Mouse (Mus musculus): ENCODE data around the gene Tbc1d1.

Gene Tbc1d1

GRCm38 (mm10) chr5:64382451-64383057 lies 226.4 kb downstream of the Tbc1d1 start:
- peak; percentile 82 to 91 for DNase-seq (ENCODE audit: low spot score in 2 of 2)

DNA sequence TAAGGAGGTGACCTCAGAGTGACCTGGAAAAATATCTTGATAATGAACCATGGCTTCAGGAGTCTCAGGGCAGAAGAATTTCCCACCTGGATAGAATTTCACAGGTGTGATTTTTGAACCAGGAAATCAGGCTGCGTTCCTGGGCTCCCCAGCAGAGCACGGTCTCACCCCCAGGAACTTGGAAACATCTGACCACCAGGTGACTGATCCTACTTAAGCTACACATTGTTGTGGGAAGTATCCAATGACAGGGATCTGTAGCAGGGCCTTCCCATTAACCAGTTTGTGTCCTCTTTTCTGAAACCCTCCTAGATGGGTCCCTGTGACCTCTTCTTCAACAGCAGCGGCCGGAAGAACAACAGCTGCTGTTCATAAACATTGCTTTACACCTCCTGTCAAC lies 227.1 kb downstream of the Tbc1d1 start:
- DNase-seq (ENCODE audit: low spot score in 2 of 2) = no peak

GRCm38 (mm10) chr5:64384546-64384945 lies 228.4 kb downstream of the Tbc1d1 start:
- no peak for DNase-seq (ENCODE audit: low spot score in 2 of 2)

GRCm38 (mm10) chr5:64386996-64387395 lies 230.9 kb downstream of the Tbc1d1 start:
- no peak for DNase-seq (ENCODE audit: low spot score in 2 of 2)

DNA sequence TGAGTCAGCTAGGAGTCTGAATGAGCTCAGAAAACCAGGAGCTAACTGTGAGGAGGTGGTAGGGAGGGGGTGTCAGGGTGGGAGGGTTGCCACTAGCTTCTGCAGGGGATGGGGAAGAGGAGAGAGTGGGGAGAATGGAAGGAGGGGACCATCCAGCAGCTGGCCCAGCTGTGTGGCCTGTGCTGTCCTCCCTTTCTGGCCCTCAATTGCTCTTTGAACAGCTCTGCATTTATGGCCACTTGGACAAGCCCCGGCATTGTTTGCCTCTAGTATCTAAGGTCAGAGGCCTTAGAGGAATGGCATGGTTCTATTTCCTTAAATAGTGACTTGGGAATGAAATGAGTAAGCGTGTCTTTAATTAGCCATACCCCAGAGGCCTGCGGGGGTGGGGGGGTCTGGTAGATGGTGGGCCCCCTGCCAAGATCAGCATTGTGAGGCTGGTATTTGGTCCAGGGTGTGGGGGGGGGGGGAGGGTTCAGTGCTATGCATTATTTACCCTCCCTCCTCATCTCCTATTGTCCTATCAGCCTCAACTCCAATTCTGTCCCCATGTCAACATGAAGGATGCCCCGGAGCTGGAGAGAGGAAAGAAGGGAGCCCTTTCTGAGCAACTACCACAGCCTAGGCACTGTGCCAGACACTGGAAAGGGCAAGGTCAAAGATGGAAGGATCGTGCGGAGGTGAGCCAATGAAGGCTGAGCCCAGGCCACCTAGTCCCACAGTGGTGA lies 233.3 kb downstream of the Tbc1d1 start:
- DNase-seq (ENCODE audit: low spot score in 2 of 2) = no peak

GRCm38 (mm10) chr5:64391346-64391745 lies 235.2 kb downstream of the Tbc1d1 start:
- no peak for DNase-seq (ENCODE audit: low spot score in 2 of 2)

GRCm38 (mm10) chr5:64392426-64393020 lies 236.4 kb downstream of the Tbc1d1 start:
- DNase-seq (ENCODE audit: low spot score in 2 of 2) = no peak

- DNase-seq (ENCODE audit: low spot score in 2 of 2) = no peak
Observed at GRCm38 (mm10) chr5:64393530-64393929, 237.4 kb downstream of the Tbc1d1 start.

- DNase-seq (ENCODE audit: low spot score in 2 of 2) = no peak
Observed at GRCm38 (mm10) chr5:64398155-64398554, 242.1 kb downstream of the Tbc1d1 start.

GRCm38 (mm10) chr5:64400742-64401141 lies 244.6 kb downstream of the Tbc1d1 start:
- no peak for DNase-seq (ENCODE audit: low spot score in 2 of 2)
